Mouse (Mus musculus): ENCODE results near the gene Usp22. TPM values are rescaled to one million over a fixed set of nuclear protein-coding genes. Genes with fewer than 3 reads are reported as not detected.
"Not testable (repeated sequence)": the region's sequence is repeated elsewhere in the genome, so short reads cannot be mapped to it uniquely, and the experiment has no call there.

The Usp22 gene
- polyA plus RNA-seq, 1 experiment from 2014 or later = 356 TPM

GRCm38 (mm10) chr11:61142262-61142661, 32.6 kb downstream of the Usp22 start:
- Histone ChIP-seq H3K36me3 (ENCODE audit: control insufficient read depth, insufficient read depth, low read length) (no peaks in the 10 kb centered on the region), H3K4me1 (ENCODE audit: control insufficient read depth, insufficient read depth, low read length) (no peaks in the 10 kb centered on the region; the same call in 1 of the 2 replicates), H3K27me3 (ENCODE audit: control insufficient read depth, insufficient read depth, low read length) (no peaks in the 10 kb centered on the region), H3K27ac (ENCODE audit: low read depth, low read length) (no peak overlapping the region), H3K9me3 (ENCODE audit: control insufficient read depth, low read length) (no peaks in the 10 kb centered on the region), H3K4me3 (ENCODE audit: low read depth, low read length) (no peak overlapping the region), H3K9ac (ENCODE audit: low read length) (no peak overlapping the region), H3K4me2 (ENCODE audit: low read depth) (no peak overlapping the region)
- DNase-seq (ENCODE audit: low spot score) = no peak
- WGBS = 83% methylated on average over 3 of the region's 3 CpGs
- no peak for ATAC-seq (ENCODE audit: insufficient read depth, low FRiP score, low TSS enrichment)

GRCm38 (mm10) chr11:61141693-61142092, 33.2 kb downstream of the Usp22 start:
- H3K9ac ChIP-seq (ENCODE audit: low read length) = no peak overlapping the region
- 78% methylated on average over 2 of the region's 2 CpGs for WGBS
- H3K27ac ChIP-seq (ENCODE audit: low read depth, low read length) = no peak overlapping the region
- ATAC-seq (ENCODE audit: insufficient read depth, low FRiP score, low TSS enrichment) (no peak), DNase-seq (ENCODE audit: low spot score) (no peak)
- H3K9me3 ChIP-seq (ENCODE audit: control insufficient read depth, low read length) = no peaks in the 10 kb centered on the region
- H3K4me3 ChIP-seq (ENCODE audit: low read depth, low read length) = no peak overlapping the region
- H3K36me3 ChIP-seq (ENCODE audit: control insufficient read depth, insufficient read depth, low read length) = no peaks in the 10 kb centered on the region
- H3K27me3 ChIP-seq (ENCODE audit: control insufficient read depth, insufficient read depth, low read length) = no peaks in the 10 kb centered on the region
- no peak overlapping the region for H3K4me2 ChIP-seq (ENCODE audit: low read depth)
- no peaks in the 10 kb centered on the region for H3K4me1 ChIP-seq (ENCODE audit: control insufficient read depth, insufficient read depth, low read length)

GRCm38 (mm10) chr11:61132943-61133342, 41.9 kb downstream of the Usp22 start:
- Histone ChIP-seq H3K9me3 (ENCODE audit: control insufficient read depth, low read length) (no peaks in the 10 kb centered on the region), H3K36me3 (ENCODE audit: control insufficient read depth, insufficient read depth, low read length) (no peaks in the 10 kb centered on the region), H3K27me3 (ENCODE audit: control insufficient read depth, insufficient read depth, low read length) (no peaks in the 10 kb centered on the region), H3K27ac (ENCODE audit: low read depth, low read length) (no peak overlapping the region), H3K9ac (ENCODE audit: low read length) (no peak overlapping the region), H3K4me2 (ENCODE audit: low read depth) (no peak overlapping the region), H3K4me3 (ENCODE audit: low read depth, low read length) (no peak overlapping the region), H3K4me1 (ENCODE audit: control insufficient read depth, insufficient read depth, low read length) (no peaks in the 10 kb centered on the region)
- no peak for ATAC-seq (ENCODE audit: insufficient read depth, low FRiP score, low TSS enrichment)
- no peak for DNase-seq (ENCODE audit: low spot score)
- 92% methylated on average over 2 of the region's 2 CpGs for WGBS

GRCm38 (mm10) chr11:61130646-61131045, 44.2 kb downstream of the Usp22 start:
- H3K9ac ChIP-seq (ENCODE audit: low read length); H3K36me3 ChIP-seq (ENCODE audit: control insufficient read depth, insufficient read depth, low read length); H3K4me1 ChIP-seq (ENCODE audit: control insufficient read depth, insufficient read depth, low read length); DNase-seq (ENCODE audit: low spot score); H3K4me3 ChIP-seq (ENCODE audit: low read depth, low read length); H3K4me2 ChIP-seq (ENCODE audit: low read depth); H3K27me3 ChIP-seq (ENCODE audit: control insufficient read depth, insufficient read depth, low read length); H3K27ac ChIP-seq (ENCODE audit: low read depth, low read length); H3K9me3 ChIP-seq (ENCODE audit: control insufficient read depth, low read length); ATAC-seq (ENCODE audit: insufficient read depth, low FRiP score, low TSS enrichment): not testable (repeated sequence)
- 84% methylated on average over 4 of the region's 4 CpGs for WGBS

- no peaks in the 10 kb centered on the region for H3K4me1 ChIP-seq (ENCODE audit: control insufficient read depth, insufficient read depth, low read length)
- DNase-seq (ENCODE audit: low spot score) (no peak), ATAC-seq (ENCODE audit: insufficient read depth, low FRiP score, low TSS enrichment) (no peak)
- no peak overlapping the region for H3K4me2 ChIP-seq (ENCODE audit: low read depth)
- no peaks in the 10 kb centered on the region for H3K9me3 ChIP-seq (ENCODE audit: control insufficient read depth, low read length)
- no peak overlapping the region for H3K27ac ChIP-seq (ENCODE audit: low read depth, low read length)
- no peak overlapping the region for H3K4me3 ChIP-seq (ENCODE audit: low read depth, low read length)
- WGBS = 55% methylated on average over 10 of the region's 10 CpGs
- H3K36me3 ChIP-seq (ENCODE audit: control insufficient read depth, insufficient read depth, low read length) = no peaks in the 10 kb centered on the region
- no peaks in the 10 kb centered on the region for H3K27me3 ChIP-seq (ENCODE audit: control insufficient read depth, insufficient read depth, low read length)
- H3K9ac ChIP-seq (ENCODE audit: low read length) = no peak overlapping the region
These were observed 45.5 kb downstream of the Usp22 start for GRCm38 (mm10) chr11:61129305-61129704.

GRCm38 (mm10) chr11:61127421-61128055, 47.3 kb downstream of the Usp22 start:
- Histone ChIP-seq H3K4me2 (ENCODE audit: low read depth) (no peak overlapping the region), H3K9ac (ENCODE audit: low read length) (no peak overlapping the region), H3K36me3 (ENCODE audit: control insufficient read depth, insufficient read depth, low read length) (no peaks in the 10 kb centered on the region), H3K9me3 (ENCODE audit: control insufficient read depth, low read length) (no peaks in the 10 kb centered on the region), H3K27me3 (ENCODE audit: control insufficient read depth, insufficient read depth, low read length) (no peaks in the 10 kb centered on the region), H3K27ac (ENCODE audit: low read depth, low read length) (no peak overlapping the region), H3K4me3 (ENCODE audit: low read depth, low read length) (no peak overlapping the region), H3K4me1 (ENCODE audit: control insufficient read depth, insufficient read depth, low read length) (no peaks in the 10 kb centered on the region)
- ATAC-seq (ENCODE audit: insufficient read depth, low FRiP score, low TSS enrichment) (no peak), DNase-seq (ENCODE audit: low spot score) (no peak)
- 91% methylated on average over 8 of the region's 8 CpGs for WGBS

- no peaks in the 10 kb centered on the region for H3K9me3 ChIP-seq (ENCODE audit: control insufficient read depth, low read length)
- H3K27me3 ChIP-seq (ENCODE audit: control insufficient read depth, insufficient read depth, low read length) = no peaks in the 10 kb centered on the region
- H3K4me1 ChIP-seq (ENCODE audit: control insufficient read depth, insufficient read depth, low read length) = no peaks in the 10 kb centered on the region
- 85% methylated on average over 23 of the region's 23 CpGs for WGBS
- no peak for DNase-seq (ENCODE audit: low spot score)
- H3K9ac ChIP-seq (ENCODE audit: low read length) = no peak within 1 kb of the TSS
- no peaks in the 10 kb centered on the region for H3K36me3 ChIP-seq (ENCODE audit: control insufficient read depth, insufficient read depth, low read length)
- H3K4me2 ChIP-seq (ENCODE audit: low read depth) = no peak within 1 kb of the TSS
- H3K4me3 ChIP-seq (ENCODE audit: low read depth, low read length) = no peak within 1 kb of the TSS
- no peak within 1 kb of the TSS for H3K27ac ChIP-seq (ENCODE audit: low read depth, low read length)
- ATAC-seq (ENCODE audit: insufficient read depth, low FRiP score, low TSS enrichment) = no peak
These were observed 48.1 kb downstream of the Usp22 start, which contains the start of gene Tnfrsf13b for GRCm38 (mm10) chr11:61126606-61127355. TSS of gene Tnfrsf13b (plus strand) at chr11:61126755.

GRCm38 (mm10) chr11:61125970-61126369, 48.9 kb downstream of the Usp22 start:
- Histone ChIP-seq H3K4me2 (ENCODE audit: low read depth) (no peak overlapping the region), H3K9ac (ENCODE audit: low read length) (no peak overlapping the region), H3K4me1 (ENCODE audit: control insufficient read depth, insufficient read depth, low read length) (no peaks in the 10 kb centered on the region), H3K27ac (ENCODE audit: low read depth, low read length) (no peak overlapping the region), H3K4me3 (ENCODE audit: low read depth, low read length) (no peak overlapping the region), H3K9me3 (ENCODE audit: control insufficient read depth, low read length) (no peaks in the 10 kb centered on the region), H3K36me3 (ENCODE audit: control insufficient read depth, insufficient read depth, low read length) (no peaks in the 10 kb centered on the region), H3K27me3 (ENCODE audit: control insufficient read depth, insufficient read depth, low read length) (no peaks in the 10 kb centered on the region)
- no peak for DNase-seq (ENCODE audit: low spot score)
- no peak for ATAC-seq (ENCODE audit: insufficient read depth, low FRiP score, low TSS enrichment)
- 83% methylated on average over 5 of the region's 5 CpGs for WGBS

GRCm38 (mm10) chr11:61123886-61124285, 51.0 kb downstream of the Usp22 start:
- H3K36me3 ChIP-seq (ENCODE audit: control insufficient read depth, insufficient read depth, low read length) = no peaks in the 10 kb centered on the region
- ATAC-seq (ENCODE audit: insufficient read depth, low FRiP score, low TSS enrichment) (no peak), DNase-seq (ENCODE audit: low spot score) (no peak)
- no peak overlapping the region for H3K4me2 ChIP-seq (ENCODE audit: low read depth)
- H3K4me3 ChIP-seq (ENCODE audit: low read depth, low read length) = no peak overlapping the region
- no peaks in the 10 kb centered on the region for H3K27me3 ChIP-seq (ENCODE audit: control insufficient read depth, insufficient read depth, low read length)
- H3K9ac ChIP-seq (ENCODE audit: low read length) = no peak overlapping the region
- H3K9me3 ChIP-seq (ENCODE audit: control insufficient read depth, low read length) = no peaks in the 10 kb centered on the region
- WGBS = 78% methylated on average over 3 of the region's 3 CpGs
- H3K27ac ChIP-seq (ENCODE audit: low read depth, low read length) = no peak overlapping the region
- no peaks in the 10 kb centered on the region for H3K4me1 ChIP-seq (ENCODE audit: control insufficient read depth, insufficient read depth, low read length)
